Mouse (Mus musculus) hindbrain, embryonic 12.5 days (tissue): ENCODE measurements around the gene Dach1. TPM values are rescaled to one million over a fixed set of nuclear protein-coding genes. Genes with fewer than 3 reads are reported as not detected.

Source experiments
- ATAC-seq: fragments of 200-750 bp; cut with Nextera tagmentation; 2 replicates; pipeline ENCODE4 v1.8.0; 2017; ENCODE audit warnings: moderate TSS enrichment; ENCODE audit not compliant: low FRiP score
- H3K27ac ChIP-seq: fragments of 300-500 bp; sonication (generic); 2 replicates; pipeline ENCODE4 v1.5.1; 2016; ENCODE audit warnings: mild to moderate bottlenecking
- H3K27me3 ChIP-seq: fragments of 300-500 bp; sonication (generic); 2 replicates; pipeline ENCODE4 v1.6.1; 2016; ENCODE audit warnings: mild to moderate bottlenecking
- H3K36me3 ChIP-seq: fragments of 300-500 bp; sonication (generic); 2 replicates; pipeline ENCODE4 v1.6.1; 2016; ENCODE audit warnings: mild to moderate bottlenecking
- H3K4me1 ChIP-seq: fragments of 300-500 bp; sonication (generic); 2 replicates; pipeline ENCODE4 v1.6.1; 2016
- H3K4me2 ChIP-seq: fragments of 300-500 bp; sonication (generic); replicated peaks from 2 replicates; pipeline ENCODE4 v1.6.1; 2016; ENCODE audit warnings: mild to moderate bottlenecking
- H3K4me3 ChIP-seq: fragments of 300-500 bp; sonication (generic); 2 replicates; pipeline ENCODE4 v1.5.1; 2016; ENCODE audit warnings: mild to moderate bottlenecking
- H3K9ac ChIP-seq: fragments of 300-500 bp; sonication (generic); 2 replicates; pipeline ENCODE4 v1.6.1; 2016; ENCODE audit warnings: mild to moderate bottlenecking, moderate library complexity
- H3K9me3 ChIP-seq: fragments of 300-500 bp; sonication (generic); replicated peaks from 2 replicates; pipeline ENCODE4 v1.6.1; 2016; ENCODE audit warnings: mild to moderate bottlenecking
- WGBS: fragments of 180-500 bp; shearing (Covaris S2); methylation state at CpG from one replicate; pipeline ENCODE4 v1.1.7; 2016; 5-methylcytosine and 5-hydroxymethylcytosine counted together
- polyA plus RNA-seq: library from polyadenylated mRNA; unstranded; fragments of >200 nt; fragmentation: Nextera tagmentation; extraction: Ambion mirVana; gene quantifications from 2 replicates; pipeline ENCODE4 v1.2.1, GENCODE M21; 2016

The Dach1 gene
- polyA plus RNA-seq, 1 experiment from 2014 or later: 24.3 TPM

- peak; percentile 83 for ATAC-seq
- WGBS: 16% methylated on average over 4 of the region's 4 CpGs
- no peaks in the 10 kb centered on the region for H3K27me3 ChIP-seq
- H3K36me3 ChIP-seq: no peaks in the 10 kb centered on the region
- H3K4me3 ChIP-seq: no peak overlapping the region
- no peak overlapping the region for H3K4me2 ChIP-seq
- no peaks in the 10 kb centered on the region for H3K9me3 ChIP-seq
- no peak overlapping the region; the same call in 1 of the 2 replicates for H3K27ac ChIP-seq
- H3K4me1 ChIP-seq: no peaks in the 10 kb centered on the region
- no peak overlapping the region for H3K9ac ChIP-seq
These were observed 415.2 kb downstream of the Dach1 start for GRCm38 (mm10) chr14:97754400-97754799.

- no peak overlapping the region; the same call in 1 of the 2 replicates for H3K27ac ChIP-seq
- no peak overlapping the region for H3K4me3 ChIP-seq
- no peak overlapping the region for H3K9ac ChIP-seq
- WGBS: 45% methylated on average over 2 of the region's 2 CpGs
- no peaks in the 10 kb centered on the region for H3K4me1 ChIP-seq
- no peaks in the 10 kb centered on the region for H3K27me3 ChIP-seq
- ATAC-seq: no peak; the same call in 1 of the 2 replicates
- H3K36me3 ChIP-seq: no peaks in the 10 kb centered on the region
- no peak overlapping the region for H3K4me2 ChIP-seq
- no peaks in the 10 kb centered on the region for H3K9me3 ChIP-seq
These were observed 415.6 kb downstream of the Dach1 start for GRCm38 (mm10) chr14:97753973-97754372.

- ATAC-seq: no peak
- Histone ChIP-seq H3K36me3 (no peaks in the 10 kb centered on the region), H3K4me1 (no peaks in the 10 kb centered on the region), H3K27ac (no peak overlapping the region), H3K9ac (no peak overlapping the region), H3K9me3 (no peaks in the 10 kb centered on the region), H3K4me2 (no peak overlapping the region), H3K27me3 (no peaks in the 10 kb centered on the region), H3K4me3 (no peak overlapping the region)
- WGBS: 91% methylated on average over 2 of the region's 2 CpGs
These were observed 426.3 kb downstream of the Dach1 start for GRCm38 (mm10) chr14:97743252-97743651.

GRCm38 (mm10) chr14:97742785-97743184 is 426.8 kb downstream of the Dach1 start:
- Histone ChIP-seq H3K36me3 (no peaks in the 10 kb centered on the region), H3K27ac (no peak overlapping the region), H3K9me3 (no peaks in the 10 kb centered on the region), H3K4me3 (no peak overlapping the region), H3K4me1 (no peaks in the 10 kb centered on the region), H3K9ac (no peak overlapping the region), H3K4me2 (no peak overlapping the region), H3K27me3 (no peaks in the 10 kb centered on the region)
- ATAC-seq: no peak
- WGBS: 80% methylated on average over 4 of the region's 4 CpGs
